Mouse (Mus musculus): ENCODE data around the gene Pigu. TPM values are rescaled to one million over a fixed set of nuclear protein-coding genes. Genes with fewer than 3 reads are reported as not detected.

Gene Pigu
- total RNA-seq, 2 experiments from 2014 or later = 23.8 to 24.7 TPM

DNA sequence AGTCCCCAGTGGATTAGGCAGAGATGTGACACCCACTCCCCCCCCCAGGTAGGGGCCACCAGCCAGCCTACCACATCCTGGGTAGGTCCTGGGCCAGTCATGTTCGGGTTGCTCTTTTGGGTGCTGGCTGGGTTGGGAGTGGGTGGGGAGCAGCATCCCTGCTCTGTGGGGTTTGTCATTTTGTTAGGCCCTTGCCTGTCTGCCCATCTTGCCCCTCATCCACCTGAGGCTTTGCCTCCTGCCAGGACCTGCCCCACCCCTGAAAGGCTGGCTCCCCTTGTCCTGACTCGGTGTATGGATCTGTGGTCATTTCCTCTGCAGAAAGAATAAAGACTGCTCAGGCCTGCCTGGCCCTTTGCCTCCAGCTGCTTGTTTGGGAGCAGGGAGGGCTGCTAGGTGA is 79.5 kb downstream of the Pigu start:
- peak; percentile 32 for DNase-seq
- peak overlapping the region; percentile 99 for H3K27ac ChIP-seq
- peak overlapping the region; percentile 99 for H3K4me3 ChIP-seq
- TF ChIP-seq CTCF (IDR thresholded peaks at IDR 0.05) = no peak
- intact Hi-C loops (cut with DNase I) = loop anchor here (2.0 kb wide), 1 partner anchor 107 kb away; no protein-coding TSS in a partner anchor

DNA sequence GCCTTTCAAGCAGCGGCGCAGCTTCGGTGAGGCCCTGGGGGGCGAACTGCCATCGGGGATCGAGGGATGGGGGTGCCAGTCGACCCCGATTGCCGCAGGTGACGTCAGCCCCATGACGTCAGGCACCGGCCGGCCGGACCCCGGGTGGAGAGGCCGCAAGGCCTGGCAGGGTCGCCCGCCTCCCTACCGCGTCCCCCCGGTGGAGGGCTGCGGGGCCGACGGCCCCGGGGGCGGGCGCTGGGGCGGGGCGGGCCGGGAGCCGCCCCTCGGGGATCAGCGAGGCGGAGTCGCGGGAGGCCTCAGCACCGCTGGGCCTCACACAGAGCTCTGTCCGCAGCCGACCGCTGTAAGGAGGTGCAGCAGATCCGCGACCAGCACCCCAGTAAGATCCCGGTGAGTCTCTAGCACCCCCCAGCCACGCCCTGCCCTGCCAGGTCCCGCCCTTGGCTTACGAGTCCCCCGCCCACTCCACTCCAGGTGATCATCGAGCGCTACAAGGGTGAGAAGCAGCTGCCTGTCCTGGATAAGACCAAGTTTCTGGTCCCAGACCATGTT is 80.5 kb downstream of the Pigu start:
- intact Hi-C loops (cut with DNase I) = loop anchor here (2.0 kb wide), 1 partner anchor 108 kb away; no protein-coding TSS in a partner anchor

DNA sequence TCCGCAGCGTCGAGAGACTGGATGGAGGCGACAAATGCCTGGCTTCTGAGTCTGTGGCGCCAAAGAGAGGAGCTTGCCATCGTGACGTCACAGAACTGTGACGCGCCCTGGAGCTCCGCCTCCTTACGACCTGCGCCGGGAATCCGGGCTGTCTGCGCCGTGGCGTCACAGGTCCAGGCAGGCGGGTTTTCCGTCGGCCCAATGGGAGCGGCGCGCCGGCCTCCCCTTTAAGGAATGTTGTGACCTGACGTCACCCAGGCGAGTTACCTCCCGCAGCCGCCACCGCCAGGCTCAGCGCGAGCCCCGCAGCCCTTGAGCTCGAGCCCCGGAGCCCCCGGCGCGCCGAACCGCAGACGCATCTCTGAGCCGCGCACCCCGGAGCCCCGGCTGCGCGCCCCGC is 81.0 kb downstream of the Pigu start, which contains the start of gene Map1lc3a:
TSS of gene Map1lc3a (plus strand) at position 103 of the 400 bp plus-strand sequence.
- peak within 1 kb of the TSS; percentile 99 for H3K27ac ChIP-seq
- peak; percentile 97 for DNase-seq
- TF ChIP-seq CTCF (IDR thresholded peaks at IDR 0.05) = no peak
- H3K4me3 ChIP-seq = peak within 1 kb of the TSS; percentile 99
- intact Hi-C loops (cut with DNase I) = loop anchor here (2.0 kb wide), 1 partner anchor 109 kb away; no protein-coding TSS in a partner anchor

More for the DNA sequence above, 80.5 kb downstream of the Pigu start:
- Histone ChIP-seq H3K27ac (peak overlapping the region; percentile 99), H3K4me3 (peak overlapping the region; percentile 99)
- DNase-seq = peak; percentile 83
- TF ChIP-seq CTCF (IDR thresholded peaks at IDR 0.05) = peak; percentile 5; the same call in 1 of the 2 replicates

DNA sequence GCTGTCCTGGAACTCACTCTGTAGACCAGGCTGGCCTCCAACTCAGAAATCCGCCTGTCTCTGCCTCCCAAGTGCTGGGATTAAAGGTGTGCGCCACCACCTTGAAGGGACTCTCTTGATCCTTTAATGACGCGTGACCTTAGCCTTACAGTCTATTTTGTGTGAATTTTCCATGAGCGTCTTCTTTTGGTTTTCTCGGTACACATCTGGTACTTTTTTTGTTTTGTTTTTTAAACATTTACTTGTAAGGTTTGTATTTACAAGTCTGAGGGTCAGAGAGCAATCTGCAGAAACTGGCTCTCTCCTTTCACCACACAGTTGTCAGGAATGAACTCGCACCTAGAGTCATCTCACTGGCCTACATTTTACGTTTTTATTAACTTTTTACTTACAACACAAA is 83.6 kb downstream of the Pigu start:
- TF ChIP-seq CTCF (IDR thresholded peaks at IDR 0.05) = no peak
- Histone ChIP-seq H3K4me3 (no peak overlapping the region), H3K27ac (no peak overlapping the region)
- DNase-seq = no peak
- intact Hi-C loops (cut with DNase I) = no loop called here

DNA sequence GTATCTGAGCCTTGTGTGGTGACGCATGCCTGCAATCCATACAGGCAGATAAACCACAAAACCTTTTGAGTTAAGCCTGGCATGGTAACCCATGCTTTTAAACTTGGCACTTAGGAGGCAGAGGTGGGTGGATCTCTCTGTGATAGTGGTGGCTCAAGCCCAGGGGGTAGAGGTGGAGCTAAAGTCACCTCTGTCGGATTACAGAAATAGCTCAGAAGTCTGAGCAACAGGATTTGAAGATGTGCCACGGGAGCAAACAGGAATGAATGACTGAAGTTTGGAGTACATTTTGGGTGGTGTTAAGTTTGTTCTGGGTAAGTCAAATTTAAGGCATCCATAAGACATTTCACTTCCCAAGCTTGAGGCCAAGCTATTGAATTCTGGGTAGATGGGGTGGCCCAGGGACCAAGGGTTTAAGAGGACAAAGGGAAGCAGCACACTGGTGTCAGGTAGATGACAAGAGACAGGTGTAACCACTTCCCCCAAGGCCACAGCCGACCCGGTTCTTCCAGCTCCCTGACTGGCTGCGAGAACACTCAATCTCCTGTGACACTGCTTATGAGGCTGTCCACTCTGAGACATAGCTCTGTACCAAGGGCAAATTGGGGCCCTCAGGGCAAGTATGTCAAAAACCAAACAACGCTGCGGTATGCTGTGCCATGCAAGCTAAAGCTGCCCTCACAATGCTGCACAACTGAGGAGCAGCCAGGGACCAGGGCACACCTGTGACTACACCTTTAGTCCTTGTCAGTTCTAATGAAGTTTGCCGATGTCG is 84.6 kb downstream of the Pigu start:
- H3K27ac ChIP-seq = no peak overlapping the region
- no peak overlapping the region for H3K4me3 ChIP-seq
- intact Hi-C loops (cut with DNase I) = no loop called here
- DNase-seq = no peak
- no peak for TF ChIP-seq CTCF (IDR thresholded peaks at IDR 0.05)

DNA sequence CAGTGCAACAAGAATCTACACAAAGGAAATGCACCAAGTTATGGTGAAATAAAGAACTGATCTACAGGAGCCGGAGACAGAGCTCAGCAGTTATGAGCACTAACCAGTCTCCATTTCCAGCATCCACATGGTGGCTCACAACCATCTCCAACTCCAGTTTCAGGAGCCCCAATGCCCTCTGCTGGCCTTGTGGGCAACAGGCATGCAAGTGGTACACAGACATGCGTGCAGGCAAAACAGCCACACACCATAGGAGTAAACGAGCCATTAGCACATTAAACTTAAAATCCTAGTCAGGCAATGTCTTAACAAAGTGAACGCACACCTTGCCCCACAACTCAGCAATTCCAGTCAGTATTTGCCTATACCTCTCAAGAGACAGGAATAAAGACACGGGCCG is 85.3 kb downstream of the Pigu start:
- intact Hi-C loops (cut with DNase I) = no loop called here
- TF ChIP-seq CTCF (IDR thresholded peaks at IDR 0.05) = peak; percentile 38
- Histone ChIP-seq H3K27ac (no peak overlapping the region), H3K4me3 (no peak overlapping the region)
- peak; percentile 20 for DNase-seq

DNA sequence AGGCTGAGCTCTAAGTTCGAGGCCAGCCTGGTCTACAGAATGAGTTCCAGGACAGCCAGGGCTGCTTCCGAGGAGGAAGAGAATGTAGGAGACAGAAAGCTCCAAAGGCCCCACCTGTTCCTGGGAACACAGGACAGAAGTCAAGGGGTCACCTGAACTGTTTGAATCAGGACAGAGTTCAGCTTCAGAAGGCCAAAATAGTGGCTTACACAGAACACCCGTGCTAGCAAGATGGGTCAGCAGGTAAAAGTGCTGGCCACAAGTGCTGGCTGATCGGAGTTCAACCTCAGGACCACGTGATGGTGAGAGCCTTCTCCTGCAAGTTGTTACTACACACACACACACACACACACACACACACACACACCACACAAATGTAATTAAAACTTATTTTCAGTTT is 90.3 kb downstream of the Pigu start:
- Histone ChIP-seq H3K4me3 (no peak overlapping the region), H3K27ac (no peak overlapping the region)
- no peak for DNase-seq
- TF ChIP-seq CTCF (IDR thresholded peaks at IDR 0.05) = no peak
- intact Hi-C loops (cut with DNase I) = no loop called here

DNA sequence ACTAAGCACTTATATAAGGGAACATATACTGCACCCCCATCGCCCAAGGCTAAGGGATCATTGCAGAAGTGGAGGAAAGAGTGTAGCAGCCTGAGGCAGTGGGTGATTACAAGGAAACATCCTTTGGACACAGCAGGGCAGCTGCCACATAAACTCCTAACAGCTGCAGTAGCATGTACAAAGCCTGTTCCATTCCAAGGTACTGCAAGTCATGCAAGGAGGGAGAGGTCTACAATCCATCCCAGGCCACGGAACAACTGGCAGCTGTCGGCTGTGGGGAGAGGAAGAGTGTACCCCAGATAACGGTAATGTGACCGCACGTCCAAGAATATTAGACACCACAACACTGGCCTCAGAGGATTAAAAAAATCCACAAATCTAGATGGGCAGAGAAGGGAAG is 91.7 kb downstream of the Pigu start:
- DNase-seq = no peak
- H3K27ac ChIP-seq = no peak overlapping the region
- TF ChIP-seq CTCF (IDR thresholded peaks at IDR 0.05) = no peak
- no peak overlapping the region for H3K4me3 ChIP-seq
- intact Hi-C loops (cut with DNase I) = no loop called here

DNA sequence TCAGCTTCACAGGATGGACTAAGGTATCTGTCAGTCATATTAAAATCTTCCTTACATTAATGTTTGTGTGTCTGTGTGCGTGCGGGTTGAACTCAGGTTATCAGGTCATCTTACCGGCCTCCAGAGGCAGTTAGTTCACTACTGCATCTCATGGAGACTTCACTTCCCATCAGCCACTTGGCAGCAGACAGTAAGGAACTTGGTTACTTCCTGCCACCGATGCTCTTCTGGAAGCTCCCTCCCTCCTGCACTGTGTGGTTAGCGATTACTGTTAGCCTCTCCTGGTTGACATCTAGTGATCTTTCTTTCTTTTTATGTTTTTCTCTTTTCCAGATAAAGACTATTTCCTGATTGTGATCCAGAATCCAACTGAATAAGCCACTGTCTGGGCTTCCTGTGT is 107.6 kb downstream of the Pigu start:
- H3K27ac ChIP-seq = no peak overlapping the region
- intact Hi-C loops (cut with DNase I) = no loop called here
- no peak for DNase-seq
- H3K4me3 ChIP-seq = no peak overlapping the region
- no peak for TF ChIP-seq CTCF (IDR thresholded peaks at IDR 0.05)

DNA sequence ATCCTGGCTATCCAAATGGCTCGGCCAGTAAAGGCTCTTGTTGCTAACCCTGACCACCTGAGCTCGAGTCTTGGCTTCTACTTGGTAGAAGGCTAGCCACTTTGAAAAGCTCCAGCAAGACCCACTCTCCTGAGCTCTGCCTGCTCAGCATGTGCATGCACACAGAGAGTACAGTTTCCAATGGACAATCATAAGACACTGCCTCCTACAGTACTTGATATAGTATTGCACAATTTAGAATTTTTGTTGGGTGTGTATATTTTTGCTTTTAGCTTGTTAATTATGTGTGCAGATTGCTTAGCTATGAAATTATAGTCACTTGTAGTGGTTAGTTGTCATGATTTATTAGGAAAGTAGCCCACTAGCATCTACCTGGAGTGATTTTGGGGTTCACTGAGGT is 108.5 kb downstream of the Pigu start:
- Histone ChIP-seq H3K27ac (no peak overlapping the region), H3K4me3 (no peak overlapping the region)
- intact Hi-C loops (cut with DNase I) = no loop called here
- peak; percentile 20; the same call in 1 of the 2 replicates for TF ChIP-seq CTCF (IDR thresholded peaks at IDR 0.05)
- no peak for DNase-seq

DNA sequence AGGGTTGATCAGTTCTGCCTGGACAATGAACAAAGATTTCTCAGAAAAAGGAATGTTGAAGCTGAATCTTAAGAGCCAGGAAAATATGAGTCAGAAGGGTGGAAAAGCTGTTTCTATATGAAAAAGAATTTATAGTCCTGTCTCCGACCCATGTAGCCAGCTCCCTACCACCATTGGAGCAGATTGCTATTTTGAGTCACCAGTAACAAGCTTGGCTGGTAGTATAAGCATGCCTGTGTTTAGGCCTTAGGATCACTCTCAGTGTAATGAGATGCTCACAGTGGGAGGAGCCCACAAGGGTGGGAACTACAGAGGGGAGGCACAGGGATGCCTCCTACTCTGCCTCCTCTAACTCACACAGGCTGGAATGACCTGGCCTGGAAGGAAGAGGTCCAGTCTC is 109.0 kb downstream of the Pigu start:
- Histone ChIP-seq H3K27ac (no peak overlapping the region), H3K4me3 (no peak overlapping the region)
- intact Hi-C loops (cut with DNase I) = no loop called here
- no peak for TF ChIP-seq CTCF (IDR thresholded peaks at IDR 0.05)
- no peak for DNase-seq

DNA sequence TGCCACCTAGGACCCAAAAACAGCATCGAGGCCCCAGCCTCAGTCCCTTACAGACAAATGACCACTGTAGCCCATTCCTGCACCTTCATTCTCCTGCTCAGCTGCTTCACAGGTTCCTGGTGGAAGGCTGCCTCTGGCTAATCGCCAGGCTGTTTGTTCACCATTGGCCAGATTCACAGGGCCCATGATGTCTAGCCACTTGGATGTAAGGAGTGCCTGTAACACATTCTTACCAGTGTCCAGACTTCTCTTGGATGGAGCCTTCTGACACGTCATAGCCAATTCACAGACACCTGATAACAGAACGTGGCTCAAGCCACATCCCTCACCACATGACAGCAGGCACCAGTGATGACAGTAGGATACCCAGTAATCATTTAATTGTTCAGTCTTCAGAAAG is 111.0 kb downstream of the Pigu start:
- intact Hi-C loops (cut with DNase I) = no loop called here
- no peak overlapping the region for H3K27ac ChIP-seq
- no peak for TF ChIP-seq CTCF (IDR thresholded peaks at IDR 0.05)
- DNase-seq = no peak
- no peak overlapping the region for H3K4me3 ChIP-seq

DNA sequence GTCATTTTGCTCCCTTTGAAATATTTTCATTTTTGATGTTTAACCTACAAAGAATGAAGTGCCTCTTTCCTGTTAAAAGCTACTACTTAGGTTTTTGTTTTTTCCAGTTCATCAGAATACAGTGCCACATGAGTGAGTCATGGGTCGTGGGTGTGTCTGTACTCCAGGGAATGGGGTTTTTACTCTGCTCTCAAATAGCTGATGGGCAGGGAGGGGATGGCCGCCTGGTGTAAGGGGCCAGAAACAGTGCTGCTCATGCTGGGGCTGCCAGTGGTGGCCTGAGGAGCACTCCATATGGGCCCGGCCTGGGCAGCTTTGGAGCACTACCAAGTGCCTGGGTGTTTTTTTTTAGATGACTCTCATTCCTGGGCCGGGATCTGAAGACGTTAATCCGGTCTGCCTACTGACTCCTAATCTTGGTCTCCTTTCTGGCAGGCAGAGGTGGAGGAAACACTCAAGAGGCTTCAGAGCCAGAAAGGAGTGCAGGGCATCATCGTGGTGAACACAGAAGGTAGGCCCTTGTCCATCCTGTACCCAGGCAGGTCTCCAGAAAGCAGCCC is 114.9 kb downstream of the Pigu start:
- peak overlapping the region; percentile 64 for H3K27ac ChIP-seq
- 0 out of 2 replicates have a peak overlapping the region, but pooled peaks have one; percentile 13 for H3K4me3 ChIP-seq
- no peak for TF ChIP-seq CTCF (IDR thresholded peaks at IDR 0.05)
- intact Hi-C loops (cut with DNase I) = no loop called here
- DNase-seq = peak; percentile 63
